Mouse (Mus musculus) CD8-positive naive resting alpha-beta T cell, adult 2 months (primary cell): ENCODE data around the gene Enpp1.
"Not testable (repeated sequence)": the region's sequence is repeated elsewhere in the genome, so short reads cannot be mapped to it uniquely, and the experiment has no call there.

ENCODE experiments used
- DNase-seq, 2 experiments: peaks; one replicate each; pipeline ENCODE4 v3.0.0; 2022; ENCODE audit warnings: low read depth in 2 of 2, low spot score in 2 of 2

The Enpp1 gene

DNA sequence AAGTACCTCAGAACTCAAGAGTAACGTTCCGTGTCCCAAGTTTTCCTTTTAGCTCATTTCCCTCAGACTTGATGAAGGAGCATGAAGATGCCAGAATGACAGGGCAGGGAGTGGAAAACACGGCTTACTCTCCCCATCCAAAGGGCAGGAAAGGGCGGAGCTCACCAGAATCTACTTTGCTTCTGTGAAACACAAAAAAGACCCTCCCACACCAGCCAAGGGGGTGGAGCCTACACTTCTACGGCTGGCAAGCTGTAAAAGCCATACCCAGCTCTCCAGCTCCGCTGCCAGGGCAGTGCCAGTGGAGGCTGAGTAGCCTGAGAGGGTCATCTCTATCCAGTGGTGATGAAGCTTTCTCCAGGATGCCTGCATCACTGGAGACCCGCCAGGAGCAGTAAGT lies 72.4 kb downstream of the Enpp1 start:
- peak in 1 of 2 experiments; percentile 34 for DNase-seq

DNA sequence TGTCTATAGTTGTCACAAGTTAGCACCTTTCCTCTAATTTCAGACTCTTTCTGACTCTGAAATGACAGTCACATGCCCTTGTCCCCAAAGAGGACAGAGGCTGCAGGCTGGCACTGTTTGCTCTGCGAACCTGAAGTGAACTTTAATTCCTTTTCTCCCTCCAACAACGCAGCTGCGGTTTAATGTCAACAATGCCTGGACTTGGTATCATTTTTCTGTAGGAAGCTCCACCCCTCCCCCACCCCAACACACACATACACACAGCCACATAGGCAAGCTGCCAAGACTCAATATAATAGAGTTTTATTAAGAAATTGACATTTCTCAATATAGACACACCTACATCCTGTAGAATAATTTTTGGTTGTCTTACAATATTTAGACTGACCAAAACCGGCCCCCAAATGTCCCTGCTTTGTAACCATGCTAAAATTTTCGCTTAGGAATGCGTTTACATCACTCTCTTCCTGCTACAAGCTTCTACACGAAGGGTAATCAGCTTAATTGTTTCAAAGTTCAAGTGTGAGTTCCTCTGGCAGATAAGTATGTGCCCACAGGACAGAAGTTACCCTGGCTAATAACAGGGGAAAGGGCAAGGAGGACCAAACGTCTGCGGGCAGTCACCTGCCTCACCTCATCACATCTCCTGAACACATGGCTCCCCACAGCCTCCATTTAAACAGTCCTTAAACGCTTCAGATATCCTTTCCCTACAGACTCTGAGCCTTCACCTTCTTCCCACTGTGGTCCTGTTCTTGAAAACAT lies 73.5 kb downstream of the Enpp1 start:
- no peak for DNase-seq

DNA sequence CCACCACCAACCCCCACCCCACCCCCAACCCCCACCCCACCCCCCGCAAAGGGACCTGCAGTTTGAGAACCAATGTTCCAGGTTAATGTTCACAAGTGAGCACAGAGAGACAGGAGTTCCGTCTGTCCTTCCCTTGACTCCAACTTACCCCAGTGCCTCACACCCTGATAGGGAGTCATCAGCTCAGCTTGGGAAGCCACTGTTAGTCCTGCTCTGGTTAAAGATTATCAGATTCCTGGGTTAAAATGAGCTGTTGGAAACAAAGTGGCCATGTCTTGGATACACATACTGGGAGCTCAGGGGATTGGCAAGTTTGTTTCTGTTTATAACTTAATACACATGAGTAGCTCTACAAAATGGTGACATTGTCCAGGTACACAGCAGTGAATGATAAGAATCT lies 75.0 kb downstream of the Enpp1 start:
- DNase-seq = no peak

DNA sequence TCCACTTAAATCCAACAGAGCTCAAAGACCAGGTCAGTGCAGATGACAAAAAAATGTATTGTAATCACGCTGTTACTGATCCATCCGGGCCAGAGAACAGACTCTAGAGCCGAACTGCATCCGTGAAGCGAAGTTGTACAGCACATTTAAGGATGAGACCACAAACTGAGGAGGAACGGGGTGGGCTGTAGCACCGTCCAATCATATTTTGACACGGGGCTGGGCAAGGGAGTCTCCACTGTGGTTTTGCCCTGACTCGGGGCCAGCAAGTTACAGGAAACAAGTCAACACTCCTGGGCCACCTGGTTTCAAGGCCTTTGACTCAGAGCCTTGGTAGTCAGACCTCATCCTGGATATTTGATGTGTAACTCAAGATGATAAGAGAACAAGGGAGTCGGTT lies 76.1 kb downstream of the Enpp1 start:
- peak; percentile 27 to 48 for DNase-seq

DNA sequence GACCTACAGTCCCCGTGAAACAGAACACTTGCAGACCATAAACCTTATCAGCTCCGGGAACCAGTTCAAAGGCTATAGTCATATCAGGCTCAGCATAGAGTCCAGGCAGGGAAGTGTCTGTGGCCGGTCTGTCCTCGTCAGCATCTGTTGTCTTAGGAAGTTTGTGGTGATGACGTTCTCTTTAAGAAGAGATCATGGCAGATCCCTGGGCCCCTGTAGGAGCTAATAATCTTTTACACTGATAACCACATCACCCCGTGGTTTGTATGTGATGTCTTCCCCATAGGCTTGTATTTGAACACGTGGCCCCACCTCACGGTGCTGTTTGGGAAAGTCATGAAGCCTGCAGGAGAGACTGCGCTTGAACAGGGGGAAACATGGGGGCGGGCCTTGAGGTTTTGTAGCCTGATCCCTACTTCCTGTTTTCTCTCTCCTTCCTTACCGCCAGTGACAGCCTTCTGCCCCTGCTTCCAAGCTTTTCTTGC lies 76.6 kb downstream of the Enpp1 start:
- DNase-seq = peak; percentile 14 to 26

DNA sequence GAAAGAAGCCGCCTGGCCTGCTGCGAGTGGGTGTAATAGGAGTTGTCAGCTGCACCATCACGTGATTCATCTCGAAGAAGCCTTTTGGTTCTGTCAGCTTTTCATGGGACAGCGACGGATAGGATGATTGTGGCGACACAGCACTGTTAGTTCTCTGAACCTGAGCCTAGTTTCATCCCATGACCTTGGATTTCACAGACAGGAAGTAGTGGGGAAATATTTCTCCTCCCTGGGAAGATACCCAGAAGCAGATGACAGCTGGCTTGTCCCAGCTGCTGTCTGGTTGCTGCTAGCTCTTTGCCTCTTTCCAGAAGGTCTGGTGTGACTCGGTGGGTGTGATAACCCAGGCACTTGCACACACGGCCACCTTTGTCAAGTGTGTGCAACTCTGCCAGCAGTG lies 77.7 kb downstream of the Enpp1 start:
- DNase-seq = no peak

DNA sequence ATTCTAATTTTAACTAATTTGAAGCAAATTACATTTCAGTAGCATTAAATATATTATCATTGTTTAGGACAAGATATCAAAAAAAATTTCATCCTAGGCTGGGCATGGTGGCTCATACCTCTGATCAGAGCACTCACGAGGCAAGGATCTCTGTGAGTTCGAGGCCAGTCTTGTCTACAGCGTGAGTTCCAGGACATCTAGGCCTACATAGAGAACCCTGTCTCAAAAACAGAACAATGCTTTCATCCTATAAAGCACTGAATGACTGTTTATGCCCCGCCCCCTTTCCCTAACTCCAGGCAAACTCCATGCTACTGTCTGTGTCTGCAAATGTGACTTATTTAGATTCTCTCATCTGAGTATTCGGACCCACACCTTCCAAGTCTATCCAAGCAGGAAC lies 80.8 kb downstream of the Enpp1 start:
- no peak for DNase-seq

DNA sequence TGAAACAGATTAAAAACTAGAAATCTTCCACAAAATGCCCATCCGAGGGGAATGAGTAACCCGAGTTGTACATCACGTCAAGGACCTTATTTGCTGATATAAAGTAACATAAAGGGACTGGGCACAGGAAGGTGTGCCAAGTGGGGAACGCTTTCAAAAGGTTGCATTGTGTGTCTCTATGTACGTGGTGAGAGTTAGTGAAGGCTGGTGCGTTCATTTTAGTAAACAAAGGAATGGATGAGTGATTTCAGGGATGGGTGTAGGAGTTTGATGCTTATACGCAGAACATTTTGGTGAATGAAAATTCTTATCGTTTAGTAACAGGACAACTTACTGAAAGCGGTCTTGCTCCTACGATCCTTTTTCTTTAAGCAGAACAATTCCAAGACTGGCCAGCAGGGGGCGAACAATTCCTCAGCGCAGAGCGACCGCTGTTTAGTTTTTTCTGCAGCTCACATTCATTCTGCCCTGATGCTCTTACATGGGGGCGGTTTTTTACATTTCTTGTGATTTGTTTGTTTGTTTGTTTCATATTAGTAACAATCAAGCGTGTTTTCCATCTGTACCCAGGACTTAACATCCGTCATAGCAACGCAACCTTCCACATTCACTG lies 81.4 kb downstream of the Enpp1 start:
- peak; percentile 66 to 73 for DNase-seq

DNA sequence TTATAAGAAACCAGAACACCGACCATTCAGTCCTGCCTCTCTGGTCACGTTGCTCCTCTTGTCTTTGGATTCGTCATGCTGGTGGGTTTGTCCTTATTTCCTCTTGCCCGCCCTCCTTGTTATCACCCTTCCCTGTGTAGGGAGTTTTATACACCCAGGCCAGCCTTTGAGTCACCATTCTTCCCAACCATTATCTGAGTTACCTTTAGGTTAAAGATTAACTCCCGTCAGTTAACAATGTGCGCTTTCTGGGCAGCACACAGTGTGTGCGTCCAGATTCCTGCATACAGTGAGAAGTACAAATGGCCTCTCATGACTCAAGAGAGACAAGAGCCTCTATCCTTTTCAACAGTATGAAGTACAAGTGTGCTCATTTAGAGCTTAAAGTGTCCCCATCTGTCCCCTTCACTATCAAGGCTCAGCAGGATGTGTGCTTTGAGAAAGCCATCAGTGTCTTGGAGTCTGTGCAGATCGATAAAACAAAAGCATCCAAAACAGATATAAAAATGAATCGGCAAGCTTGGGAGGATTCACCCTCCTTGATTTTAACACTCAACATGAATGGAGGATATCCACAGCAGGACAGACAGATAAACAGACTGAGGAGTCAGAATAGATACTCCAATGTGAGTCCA lies 82.8 kb downstream of the Enpp1 start:
- DNase-seq = no peak

DNA sequence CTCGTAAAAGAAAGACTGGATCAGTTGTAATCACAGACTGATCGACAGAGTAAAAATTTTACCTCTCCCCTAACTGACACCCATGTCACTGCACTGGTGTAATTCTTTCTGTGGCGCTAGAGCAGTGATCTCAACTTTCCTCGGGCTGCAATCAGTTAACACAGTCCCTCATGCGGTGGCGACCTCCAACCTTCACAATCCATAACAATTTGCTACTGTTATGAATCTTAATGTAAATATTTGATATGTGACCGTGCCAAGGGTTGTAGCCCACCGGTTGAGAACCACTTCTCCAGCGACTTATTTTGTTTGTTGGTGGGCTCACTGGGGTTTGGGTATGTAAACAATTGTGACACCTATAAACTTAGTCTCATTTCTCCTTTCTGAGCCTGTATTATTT lies 83.5 kb downstream of the Enpp1 start:
- no peak for DNase-seq

DNA sequence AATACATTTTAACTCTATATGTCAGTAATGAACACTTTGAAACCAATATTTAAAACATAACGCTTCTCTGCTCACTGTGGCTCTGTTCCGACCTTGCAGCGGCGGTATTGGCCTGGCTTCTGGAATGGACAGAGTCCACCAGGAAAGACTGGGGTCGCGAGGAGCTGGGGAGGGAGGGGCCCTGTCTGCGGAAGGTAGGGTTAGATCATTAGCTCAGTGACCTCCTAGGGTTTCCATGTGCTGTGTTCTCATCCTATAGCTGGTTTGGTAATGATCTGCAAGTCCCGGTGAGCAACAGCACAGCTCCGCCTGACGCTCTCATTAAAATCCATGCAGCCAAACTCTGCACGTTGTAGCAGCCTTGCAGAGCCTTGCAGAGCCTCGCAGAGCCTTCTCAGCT lies 84.7 kb downstream of the Enpp1 start:
- DNase-seq = no peak

DNA sequence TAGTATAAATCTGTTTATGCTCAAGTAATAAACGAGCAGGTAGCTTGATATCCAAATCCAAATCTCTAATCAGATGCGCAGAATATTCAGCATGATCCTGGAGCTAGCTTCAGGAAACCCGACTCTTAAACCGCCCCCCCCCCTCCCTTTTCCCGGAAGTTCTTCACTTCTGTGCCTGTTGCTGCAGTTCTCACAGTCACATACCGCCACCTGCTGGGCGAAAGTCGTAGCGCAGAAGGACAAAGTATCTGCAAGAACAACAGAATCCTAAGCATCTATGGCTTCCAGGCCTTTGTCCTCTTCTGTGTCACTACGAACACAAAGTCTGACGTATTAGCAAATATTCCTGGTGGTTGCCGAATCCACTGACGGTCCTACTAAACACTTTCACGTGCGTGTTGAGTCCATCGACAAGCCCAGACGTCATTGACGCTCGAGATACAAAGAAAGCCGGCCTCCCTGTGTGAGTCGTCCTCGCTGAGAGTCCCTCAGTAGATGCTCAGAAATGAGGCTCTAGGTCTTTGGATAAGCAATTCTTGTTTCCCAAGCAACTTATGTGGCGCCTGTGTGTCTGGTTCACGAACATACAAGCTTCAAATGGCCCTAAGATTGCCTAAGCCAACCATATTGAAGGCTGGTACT lies 86.8 kb downstream of the Enpp1 start:
- peak; percentile 78 to 84 for DNase-seq

DNA sequence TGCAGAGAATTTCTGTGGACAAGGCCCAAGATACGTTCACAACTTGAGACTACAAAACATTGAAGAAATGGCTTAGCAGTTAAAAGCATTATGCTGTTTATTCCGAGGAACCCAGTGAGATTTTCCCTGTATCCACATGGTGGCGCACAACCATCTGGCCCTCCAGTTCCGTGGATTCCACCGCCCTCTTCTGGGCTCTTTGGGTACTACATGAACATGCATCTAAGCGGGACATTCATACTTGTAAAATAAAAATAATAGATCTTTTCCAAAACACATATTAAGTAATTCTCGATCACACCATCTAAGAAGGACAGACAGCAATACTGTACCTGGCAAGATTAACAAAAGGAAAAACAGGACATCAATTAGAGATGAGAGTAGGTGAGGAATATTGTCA lies 89.4 kb downstream of the Enpp1 start:
- DNase-seq = peak; percentile 84 to 89

DNA sequence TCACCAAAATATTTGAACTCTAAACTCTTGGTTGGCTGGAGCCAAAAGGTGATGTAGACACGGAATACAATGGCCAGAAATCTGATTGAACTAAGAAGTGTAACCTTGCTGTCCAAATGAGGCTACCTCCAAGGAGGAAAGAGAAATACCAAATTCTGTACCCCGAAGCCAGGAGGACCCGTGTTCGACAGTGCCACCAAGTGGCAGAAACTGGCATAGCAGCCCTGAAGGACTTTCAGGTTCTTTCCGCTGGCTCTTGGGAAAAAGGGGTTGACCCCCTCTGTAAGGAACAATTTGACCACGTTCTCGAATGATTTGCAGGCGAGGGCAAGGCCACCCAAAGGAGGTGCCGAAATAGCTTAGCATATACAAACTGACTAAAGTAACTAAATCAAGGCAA lies 90.4 kb downstream of the Enpp1 start:
- peak; percentile 48 to 67 for DNase-seq

DNA sequence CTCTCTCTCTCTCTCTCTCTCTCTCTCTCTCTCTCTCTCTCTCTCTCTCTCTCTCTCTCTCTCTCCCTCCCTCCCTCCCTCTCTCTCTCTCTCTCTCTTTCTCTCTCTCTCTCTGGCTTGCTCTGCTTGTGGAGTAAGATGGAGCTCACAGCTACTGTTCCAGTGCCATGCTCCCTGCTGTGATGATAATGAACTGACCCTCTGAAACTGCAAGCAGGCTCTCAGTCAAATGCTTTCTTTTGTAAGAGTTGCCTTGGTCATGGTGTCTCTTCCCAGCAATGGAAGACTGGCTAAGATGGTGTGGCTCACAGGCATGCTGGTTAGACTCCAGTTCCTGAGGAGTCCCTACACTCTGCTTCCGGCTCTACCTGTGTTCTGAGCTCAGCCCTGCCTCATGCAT lies 95.4 kb downstream of the Enpp1 start:
- DNase-seq = not testable (repeated sequence)

DNA sequence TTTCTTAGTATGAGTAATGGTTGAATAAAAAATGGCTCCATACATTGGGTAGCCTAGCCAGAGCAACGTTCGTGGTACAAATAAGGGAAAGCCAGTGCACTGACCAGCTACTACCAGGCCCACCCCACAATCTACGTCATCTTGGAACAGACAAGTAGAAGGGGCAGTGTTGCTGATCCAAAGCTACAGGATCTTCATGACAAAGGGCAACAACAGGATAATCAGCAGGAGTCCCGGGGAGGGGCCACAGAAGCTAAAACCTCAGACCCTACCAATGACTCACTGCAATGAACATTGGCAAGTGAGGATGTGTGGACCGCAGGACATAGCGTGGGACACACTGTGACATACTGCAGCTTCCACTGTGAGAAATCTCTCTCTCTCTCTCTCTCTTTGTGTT lies 96.2 kb downstream of the Enpp1 start:
- no peak for DNase-seq

DNA sequence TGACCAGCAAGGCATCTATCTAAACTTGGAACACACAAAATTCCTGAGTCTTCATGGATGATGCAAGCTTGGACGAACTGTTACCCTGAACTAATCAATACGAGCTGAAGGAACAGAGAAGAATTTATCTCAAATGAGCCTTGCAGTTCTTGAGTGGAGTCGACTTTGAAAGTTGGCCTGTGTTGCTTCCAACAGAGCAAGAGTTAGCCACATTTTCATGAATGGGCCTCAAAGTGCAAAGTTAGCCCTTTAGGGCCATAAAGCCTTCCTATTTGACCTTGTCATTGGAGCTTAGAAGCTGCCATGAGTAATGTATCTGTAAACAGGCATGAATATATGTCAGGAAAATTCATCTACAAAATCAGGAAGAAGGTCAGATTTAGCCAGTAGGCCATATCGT lies 97.2 kb downstream of the Enpp1 start:
- DNase-seq = no peak

DNA sequence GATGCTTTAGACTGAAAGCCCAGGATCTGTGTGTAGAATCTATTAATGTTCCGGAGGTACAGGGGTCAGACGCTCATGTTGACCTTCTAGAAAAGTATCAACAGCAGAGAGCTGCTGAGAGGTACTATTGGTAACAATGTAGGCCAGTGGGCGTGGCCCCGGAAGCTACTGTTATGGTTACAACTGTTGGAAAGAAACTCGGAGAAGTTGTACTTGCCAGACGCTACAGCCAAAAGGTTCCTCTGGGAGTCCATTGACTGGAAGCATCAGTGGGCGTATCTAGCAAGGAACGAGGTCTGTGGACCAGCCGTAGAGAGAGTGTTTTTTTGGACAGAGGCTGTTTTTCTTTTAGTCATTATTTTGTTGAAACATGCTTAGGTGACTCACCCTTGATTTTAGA lies 102.2 kb downstream of the Enpp1 start:
- DNase-seq = no peak

DNA sequence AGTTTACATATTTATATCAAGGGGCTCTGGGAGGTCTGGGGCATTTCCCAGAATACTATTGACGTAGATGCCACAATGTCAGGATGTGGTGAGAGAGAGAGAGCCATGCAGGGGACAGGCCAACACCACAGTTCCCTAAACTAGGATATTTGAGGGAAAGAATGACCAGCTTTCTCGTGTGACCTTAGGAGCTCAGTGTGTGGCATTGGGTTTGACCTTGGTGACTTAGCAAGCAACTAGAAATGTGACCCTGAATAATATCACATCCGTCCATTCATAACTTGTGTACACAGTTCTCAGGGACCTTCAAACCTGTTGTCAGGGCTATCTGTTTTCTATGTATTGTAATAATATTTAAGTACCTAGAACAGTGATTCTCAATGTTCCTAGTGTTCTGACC lies 102.8 kb downstream of the Enpp1 start:
- DNase-seq = no peak

DNA sequence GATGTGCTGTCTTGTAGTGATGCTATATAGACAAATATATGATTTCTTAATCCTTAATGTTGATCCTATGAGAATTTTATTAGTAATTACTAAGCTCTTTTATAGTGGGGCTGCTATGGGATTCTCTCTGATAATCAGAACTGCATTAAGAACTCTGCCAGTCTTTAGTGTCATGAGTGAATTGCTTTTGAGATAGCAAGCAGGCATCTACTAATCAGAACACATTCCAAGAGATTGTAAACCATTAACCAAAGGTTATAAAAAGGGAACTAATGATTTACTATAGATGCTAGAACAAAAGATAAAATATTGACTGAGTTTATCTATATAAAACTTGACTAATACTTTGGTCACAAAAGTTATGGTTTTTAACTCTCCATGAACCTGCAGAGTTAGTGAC lies 108.2 kb downstream of the Enpp1 start:
- no peak for DNase-seq

DNA sequence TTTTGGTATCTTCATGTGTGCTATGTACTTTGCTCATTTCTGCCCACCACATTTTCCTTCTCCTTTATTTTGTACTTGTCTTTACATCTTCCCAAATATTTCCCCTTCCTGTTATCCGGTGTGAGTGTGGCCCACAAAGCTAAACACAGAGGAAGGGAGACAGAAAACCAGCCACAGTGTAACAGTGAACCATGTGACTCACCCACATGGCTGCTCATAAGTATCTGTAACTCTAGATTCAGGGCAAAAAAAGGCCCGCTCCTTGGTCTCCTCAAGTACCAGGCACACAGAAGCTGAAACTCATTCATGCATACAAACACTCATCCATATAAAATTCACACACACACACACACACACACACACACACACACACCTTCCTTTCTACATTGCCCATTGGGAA lies 108.9 kb downstream of the Enpp1 start:
- no peak for DNase-seq

DNA sequence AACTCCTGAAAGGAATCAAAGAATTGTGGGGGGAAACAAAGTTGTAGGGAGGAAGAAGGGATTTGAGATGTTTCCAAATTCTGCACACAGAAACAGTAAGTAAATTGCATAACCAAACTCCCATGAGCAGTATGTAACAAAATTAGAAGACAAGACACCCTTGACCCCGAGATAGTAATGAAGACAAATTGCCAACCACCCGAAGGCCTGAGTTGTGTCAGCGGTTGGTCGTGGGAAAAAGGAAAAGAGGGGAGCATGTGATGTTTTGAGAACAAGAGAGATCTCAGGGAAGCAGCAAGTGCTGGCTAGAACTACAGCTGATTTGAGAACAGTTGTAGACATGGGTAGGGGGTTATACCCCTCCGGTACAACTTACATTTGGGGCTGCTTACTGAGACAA lies 112.2 kb downstream of the Enpp1 start:
- DNase-seq = no peak
